Comparison of ENCODE assay signal across 8 mouse cellular contexts in genomic region chr15:96287369-96287975, GRCm38 (mm10). TPM values are rescaled to one million over a fixed set of nuclear protein-coding genes. Genes with fewer than 3 reads are reported as not detected.
DNase-seq lines count a peak whose midpoint lies in the region; ATAC-seq and TF ChIP-seq lines count a peak whose summit lies in the region.

Gene Arid2, plus strand, starts transcription at chr15:96287518.

- peak; percentile 76 for DNase-seq in 3134 (ENCODE audit: extremely low read depth, insufficient read length, low spot score)
- DNase-seq in adrenal gland, postnatal 10 days, result peak; percentile 84
- DNase-seq in embryonic facial prominence, embryonic 14.5 days (ENCODE audit: low spot score), result peak; percentile 85
- DNase-seq in heart, adult 9 months (ENCODE audit: low spot score in 2 of 2), result peak; percentile 72
- DNase-seq in kidney, adult 9 months, result peak; percentile 67
- DNase-seq in liver, embryonic 11.5 days (ENCODE audit: low spot score), result peak; percentile 82

- H3K9ac ChIP-seq in embryonic facial prominence, embryonic 14.5 days (ENCODE audit: low read depth, low read length), result peak within 1 kb of the TSS; percentile 99
- peak within 1 kb of the TSS; percentile 100 for H3K9ac ChIP-seq in liver, embryonic 11.5 days (ENCODE audit: low read depth, low read length)
- H3K9ac ChIP-seq in stomach, embryonic 15.5 days, result peak within 1 kb of the TSS; percentile 98

- peak; percentile 3 for TF ChIP-seq POLR2A in myocyte (IDR thresholded peaks at IDR 0.05; ENCODE audit: insufficient read length, low read depth)

- H3K79me2 ChIP-seq in myocyte (ENCODE audit: control insufficient read depth, insufficient read depth), result peaks cover 66% of the 10 kb centered on the region

- peak within 1 kb of the TSS; percentile 100 for H3K27ac ChIP-seq in embryonic facial prominence, embryonic 14.5 days (replicated peaks; ENCODE audit: low read depth, low read length)
- peak within 1 kb of the TSS; percentile 100 for H3K27ac ChIP-seq in liver, embryonic 11.5 days (ENCODE audit: low read depth, low read length)
- peak within 1 kb of the TSS; percentile 100 for H3K27ac ChIP-seq in stomach, embryonic 15.5 days

- peak within 1 kb of the TSS; percentile 90 for H3K4me3 ChIP-seq in embryonic facial prominence, embryonic 14.5 days (ENCODE audit: low read depth, low read length)
- peak within 1 kb of the TSS; percentile 95 for H3K4me3 ChIP-seq in liver, embryonic 11.5 days (ENCODE audit: low read depth, low read length)
- peak within 1 kb of the TSS; percentile 73 for H3K4me3 ChIP-seq in myocyte
- peak within 1 kb of the TSS; percentile 73 for H3K4me3 ChIP-seq in stomach, embryonic 15.5 days (replicated peaks)

- H3K27me3 ChIP-seq in embryonic facial prominence, embryonic 14.5 days (replicated peaks; ENCODE audit: control insufficient read depth, insufficient read depth, low read length), result no peaks in the 10 kb centered on the region
- H3K27me3 ChIP-seq in liver, embryonic 11.5 days (replicated peaks; ENCODE audit: control insufficient read depth, insufficient read depth, low read length), result no peaks in the 10 kb centered on the region
- no peaks in the 10 kb centered on the region for H3K27me3 ChIP-seq in myocyte (ENCODE audit: control insufficient read depth, insufficient read depth, insufficient read length)
- H3K27me3 ChIP-seq in stomach, embryonic 15.5 days (replicated peaks), result no peaks in the 10 kb centered on the region

- H3K36me3 ChIP-seq in embryonic facial prominence, embryonic 14.5 days (ENCODE audit: control insufficient read depth, insufficient read depth, low read length), result peaks cover 13% of the 10 kb centered on the region
- no peaks in the 10 kb centered on the region for H3K36me3 ChIP-seq in liver, embryonic 11.5 days (ENCODE audit: control insufficient read depth, insufficient read depth, low read length)
- peaks cover under 1% of the 10 kb centered on the region for H3K36me3 ChIP-seq in myocyte (ENCODE audit: control insufficient read depth, insufficient read depth)
- no peaks in the 10 kb centered on the region for H3K36me3 ChIP-seq in stomach, embryonic 15.5 days

- H3K9me3 ChIP-seq in embryonic facial prominence, embryonic 14.5 days (ENCODE audit: control insufficient read depth, low read length), result no peaks in the 10 kb centered on the region
- H3K9me3 ChIP-seq in liver, embryonic 11.5 days (ENCODE audit: control insufficient read depth, low read length), result no peaks in the 10 kb centered on the region
- no peaks in the 10 kb centered on the region for H3K9me3 ChIP-seq in stomach, embryonic 15.5 days

- ATAC-seq in embryonic facial prominence, embryonic 14.5 days (ENCODE audit: low read depth), result no peak; the same call in none of the 2 replicates
- peak; percentile 49 for ATAC-seq in liver, embryonic 11.5 days (replicated peaks; ENCODE audit: low FRiP score)
- peak; percentile 20 for ATAC-seq in stomach, embryonic 15.5 days (ENCODE audit: insufficient read depth, low FRiP score, low read depth)

- peak within 1 kb of the TSS; percentile 87 for H3K4me2 ChIP-seq in embryonic facial prominence, embryonic 14.5 days (ENCODE audit: low read depth, low read length)
- peak within 1 kb of the TSS; percentile 76 for H3K4me2 ChIP-seq in liver, embryonic 11.5 days
- H3K4me2 ChIP-seq in myocyte (ENCODE audit: low read depth), result peak within 1 kb of the TSS; percentile 100
- peak within 1 kb of the TSS; percentile 86 for H3K4me2 ChIP-seq in stomach, embryonic 15.5 days

- WGBS in embryonic facial prominence, embryonic 14.5 days, result 2% methylated on average over 33 of the region's 67 CpGs
- 0% methylated on average over 59 of the region's 67 CpGs for WGBS in liver, embryonic 11.5 days
- under 1% methylated on average over 44 of the region's 67 CpGs for WGBS in stomach, embryonic 15.5 days

- peak within 1 kb of the TSS; percentile 87 for H3ac ChIP-seq in myocyte (ENCODE audit: control insufficient read depth, insufficient read length)

- peaks cover 19% of the 10 kb centered on the region for H3K4me1 ChIP-seq in embryonic facial prominence, embryonic 14.5 days (ENCODE audit: control insufficient read depth, insufficient read depth, low read length)
- H3K4me1 ChIP-seq in liver, embryonic 11.5 days (replicated peaks; ENCODE audit: control insufficient read depth, insufficient read depth, low read length), result peaks cover 18% of the 10 kb centered on the region
- peaks cover 10% of the 10 kb centered on the region for H3K4me1 ChIP-seq in stomach, embryonic 15.5 days

TF ChIP-seq in myocyte, 11 proteins besides CTCF, POLR2A, EP300 and RAD21:
- no peak for TF ChIP-seq CEBPB (IDR thresholded peaks at IDR 0.05; ENCODE audit: insufficient read depth, poor library complexity, severe bottlenecking)
- TF ChIP-seq TCF12 (IDR thresholded peaks at IDR 0.05; ENCODE audit: insufficient read depth, poor library complexity, severe bottlenecking), result no peak
- TF ChIP-seq USF1 (IDR thresholded peaks at IDR 0.05; ENCODE audit: low read depth), result no peak
- no peak for TF ChIP-seq MYOD1 (IDR thresholded peaks at IDR 0.05; ENCODE audit: control insufficient read depth in 1 of 3, insufficient read length in 2 of 3, low read depth in 2 of 3)
- no peak for TF ChIP-seq REST (IDR thresholded peaks at IDR 0.05; ENCODE audit: insufficient read depth, insufficient read length)
- TF ChIP-seq TCF3 (IDR thresholded peaks at IDR 0.05; ENCODE audit: insufficient read length, low read depth), result no peak
- no peak for TF ChIP-seq E2F4 (IDR thresholded peaks at IDR 0.05; ENCODE audit: insufficient read depth)

RNA-seq across cellular contexts. Expression of gene Arid2, which starts in this region (rescaled TPM):
- 10 to 100 TPM; 39.9 to 52.9 TPM for total RNA-seq in adrenal gland, postnatal 10 days (2021)
- 25.2 and 25.6 TPM in 2 replicates for polyA plus RNA-seq in embryonic facial prominence, embryonic 14.5 days (2014; fragmentation: Nextera tagmentation; extraction: Ambion mirVana)
- polyA plus RNA-seq in liver, embryonic 11.5 days (2014; fragmentation: Nextera tagmentation; extraction: Ambion mirVana), result 24.8 and 25.8 TPM in 2 replicates
- 9.3 TPM for polyA plus RNA-seq in myocyte (2012; fragmentation: generic; extraction: Trizol)
- 18.4 and 19.4 TPM in 2 replicates for polyA plus RNA-seq in stomach, embryonic 15.5 days (2015; fragmentation: Nextera tagmentation; extraction: Ambion mirVana)
